Mouse (Mus musculus): Measurements from ENCODE around the gene Pdcd5. TPM values are rescaled to one million over a fixed set of nuclear protein-coding genes. Genes with fewer than 3 reads are reported as not detected.

Gene Pdcd5
- total and polyA plus RNA-seq, 2 experiments from 2014 or later = 78.3 to 280 TPM

DNA sequence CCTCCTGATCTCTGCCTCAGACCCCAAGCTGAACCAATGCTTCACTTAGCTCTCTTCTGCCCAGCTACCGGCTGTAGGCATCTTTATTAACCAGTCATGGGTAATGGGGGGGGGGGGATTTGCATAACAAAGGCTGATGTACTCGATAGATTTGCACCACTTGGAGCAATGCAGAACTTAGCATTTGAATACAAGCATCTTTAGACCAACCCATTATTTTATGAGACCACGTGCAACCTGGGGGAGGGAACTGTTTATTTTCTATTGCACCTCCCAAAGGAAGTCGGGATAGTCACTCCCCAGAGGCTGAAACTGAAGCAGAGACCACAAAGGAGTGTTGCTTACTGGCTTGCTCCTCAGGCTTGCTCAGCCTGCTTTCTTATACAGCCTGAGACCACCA lies 29.8 kb downstream of the Pdcd5 start:
- DNase-seq (ENCODE audit: low spot score) = no peak
- no peak for TF ChIP-seq CTCF (IDR thresholded peaks at IDR 0.05)
- no peak overlapping the region for H3K9ac ChIP-seq (replicated peaks; ENCODE audit: low read length, poor library complexity, severe bottlenecking)
- H3K27me3 ChIP-seq (ENCODE audit: insufficient read depth, low read length) = no peaks in the 10 kb centered on the region
- no peak for ATAC-seq (ENCODE audit: low FRiP score)
- no peaks in the 10 kb centered on the region for H3K9me3 ChIP-seq (ENCODE audit: low read length)
- H3K4me3 ChIP-seq (ENCODE audit: low read depth, low read length) = no peak overlapping the region
- no peak overlapping the region for H3K4me2 ChIP-seq (ENCODE audit: low read depth, low read length, poor library complexity, severe bottlenecking)
- no peak overlapping the region for H3K27ac ChIP-seq (ENCODE audit: low read depth, low read length)
- 40% methylated on average over 4 of the region's 4 CpGs for WGBS
- H3K4me1 ChIP-seq (ENCODE audit: insufficient read depth, low read length) = no peaks in the 10 kb centered on the region
- peaks cover 42% of the 10 kb centered on the region for H3K36me3 ChIP-seq (ENCODE audit: insufficient read depth, low read length)

DNA sequence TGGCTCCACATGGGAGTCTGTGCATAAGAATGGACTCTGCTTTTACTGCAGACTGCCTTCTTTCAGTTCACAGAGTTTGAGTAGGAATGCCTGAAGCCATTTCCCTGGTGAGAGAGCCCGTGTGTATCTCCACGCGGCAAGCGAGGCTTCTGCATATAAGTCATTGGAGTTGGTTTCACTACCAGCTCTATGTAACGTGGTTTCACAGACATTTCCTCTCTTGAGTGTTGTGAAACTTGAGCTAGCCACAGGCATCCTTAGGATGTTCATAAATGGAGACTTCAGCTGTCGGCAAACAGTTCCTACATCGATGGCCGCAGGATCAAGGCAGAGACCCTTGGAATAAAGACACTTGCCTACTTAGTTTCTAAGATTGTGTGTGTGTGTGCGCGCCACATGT lies 38.1 kb downstream of the Pdcd5 start:
- Histone ChIP-seq H3K4me2 (ENCODE audit: low read depth, low read length, poor library complexity, severe bottlenecking) (no peak overlapping the region), H3K27me3 (ENCODE audit: insufficient read depth, low read length) (no peaks in the 10 kb centered on the region), H3K27ac (ENCODE audit: low read depth, low read length) (no peak overlapping the region), H3K4me1 (ENCODE audit: insufficient read depth, low read length) (no peaks in the 10 kb centered on the region), H3K4me3 (ENCODE audit: low read depth, low read length) (no peak overlapping the region), H3K9me3 (ENCODE audit: low read length) (no peaks in the 10 kb centered on the region), H3K9ac (replicated peaks; ENCODE audit: low read length, poor library complexity, severe bottlenecking) (no peak overlapping the region), H3K36me3 (ENCODE audit: insufficient read depth, low read length) (peaks cover 23% of the 10 kb centered on the region)
- no peak for TF ChIP-seq CTCF (IDR thresholded peaks at IDR 0.05)
- DNase-seq (ENCODE audit: low spot score) = no peak
- 93% methylated on average over 10 of the region's 10 CpGs for WGBS
- no peak for ATAC-seq (ENCODE audit: low FRiP score)

DNA sequence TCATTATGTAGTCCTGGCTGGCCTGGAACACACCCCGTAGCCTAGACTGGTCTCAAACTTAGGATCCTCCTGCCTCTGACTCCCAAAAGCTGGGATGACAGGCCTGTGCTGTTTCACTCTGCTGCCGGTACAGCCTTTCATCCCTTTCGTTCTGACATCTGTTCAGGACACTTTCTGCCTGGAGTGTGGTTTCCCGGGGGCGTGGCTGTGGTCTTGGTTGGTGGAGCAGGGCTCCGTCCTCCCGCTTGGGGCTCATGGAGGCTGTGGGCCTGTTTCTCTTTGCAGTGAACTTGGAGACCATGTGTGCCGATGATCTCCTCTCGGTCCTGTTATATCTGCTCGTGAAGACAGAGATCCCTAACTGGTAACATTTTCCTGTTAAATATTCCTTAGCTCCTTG lies 40.5 kb downstream of the Pdcd5 start:
- Histone ChIP-seq H3K36me3 (ENCODE audit: insufficient read depth, low read length) (peaks cover 38% of the 10 kb centered on the region), H3K27ac (ENCODE audit: low read depth, low read length) (no peak overlapping the region), H3K27me3 (ENCODE audit: insufficient read depth, low read length) (no peaks in the 10 kb centered on the region), H3K4me3 (ENCODE audit: low read depth, low read length) (no peak overlapping the region), H3K9ac (replicated peaks; ENCODE audit: low read length, poor library complexity, severe bottlenecking) (no peak overlapping the region), H3K4me1 (ENCODE audit: insufficient read depth, low read length) (no peaks in the 10 kb centered on the region), H3K4me2 (ENCODE audit: low read depth, low read length, poor library complexity, severe bottlenecking) (no peak overlapping the region), H3K9me3 (ENCODE audit: low read length) (no peaks in the 10 kb centered on the region)
- DNase-seq (ENCODE audit: low spot score) (no peak), ATAC-seq (ENCODE audit: low FRiP score) (no peak)
- TF ChIP-seq CTCF (IDR thresholded peaks at IDR 0.05) = no peak
- 92% methylated on average over 10 of the region's 10 CpGs for WGBS

DNA sequence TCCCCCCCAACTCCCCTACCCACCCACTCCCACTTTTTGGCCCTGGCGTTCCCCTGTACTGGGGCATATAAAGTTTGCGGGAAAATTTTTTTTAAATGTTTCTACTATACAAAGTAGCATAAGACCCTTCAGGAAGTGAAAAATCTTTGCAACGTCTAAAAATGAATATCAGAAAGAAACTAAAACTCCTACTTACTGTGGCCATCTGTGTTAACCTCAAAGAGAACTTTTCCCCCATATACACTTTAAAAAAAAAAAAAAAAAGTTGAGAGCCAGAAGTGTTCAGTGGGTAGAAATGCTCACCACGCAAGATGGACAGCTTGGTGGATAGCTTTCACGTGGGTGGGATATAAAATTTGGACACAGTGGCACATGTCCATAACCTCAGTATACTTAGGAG lies 44.6 kb downstream of the Pdcd5 start:
- H3K36me3 ChIP-seq (ENCODE audit: insufficient read depth, low read length) = peaks cover 25% of the 10 kb centered on the region
- no peaks in the 10 kb centered on the region for H3K4me1 ChIP-seq (ENCODE audit: insufficient read depth, low read length)
- H3K4me3 ChIP-seq (ENCODE audit: low read depth, low read length) = no peak overlapping the region
- no peak for ATAC-seq (ENCODE audit: low FRiP score)
- WGBS = 97% methylated on average over 5 of the region's 5 CpGs
- H3K9me3 ChIP-seq (ENCODE audit: low read length) = no peaks in the 10 kb centered on the region
- TF ChIP-seq CTCF (IDR thresholded peaks at IDR 0.05) = no peak
- no peaks in the 10 kb centered on the region for H3K27me3 ChIP-seq (ENCODE audit: insufficient read depth, low read length)
- H3K4me2 ChIP-seq (ENCODE audit: low read depth, low read length, poor library complexity, severe bottlenecking) = no peak overlapping the region
- no peak overlapping the region for H3K9ac ChIP-seq (replicated peaks; ENCODE audit: low read length, poor library complexity, severe bottlenecking)
- no peak overlapping the region for H3K27ac ChIP-seq (ENCODE audit: low read depth, low read length)
- no peak for DNase-seq (ENCODE audit: low spot score)

DNA sequence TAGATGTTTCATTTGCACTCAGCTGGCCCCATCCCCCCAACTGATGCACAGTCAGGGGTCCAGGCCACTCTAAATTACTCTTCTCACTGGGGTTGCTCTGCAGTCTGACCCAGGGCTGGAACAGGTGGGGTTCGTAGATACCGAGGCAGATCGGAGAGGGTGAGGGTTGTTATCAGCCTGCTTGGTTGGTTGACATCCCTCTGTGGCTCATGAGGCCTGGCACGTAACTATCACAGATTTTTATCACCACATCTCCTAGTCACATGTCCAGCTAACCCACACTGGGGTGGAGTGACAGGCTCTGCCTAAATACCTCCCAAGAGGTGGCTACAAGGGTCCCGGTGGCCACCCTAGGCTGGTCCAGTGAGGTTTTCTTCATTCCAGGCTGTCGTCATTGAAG lies 46.2 kb downstream of the Pdcd5 start:
- Histone ChIP-seq H3K27me3 (ENCODE audit: insufficient read depth, low read length) (no peaks in the 10 kb centered on the region), H3K9me3 (ENCODE audit: low read length) (no peaks in the 10 kb centered on the region), H3K36me3 (ENCODE audit: insufficient read depth, low read length) (peaks cover 27% of the 10 kb centered on the region), H3K4me3 (ENCODE audit: low read depth, low read length) (no peak overlapping the region), H3K4me1 (ENCODE audit: insufficient read depth, low read length) (no peaks in the 10 kb centered on the region), H3K9ac (replicated peaks; ENCODE audit: low read length, poor library complexity, severe bottlenecking) (no peak overlapping the region), H3K27ac (ENCODE audit: low read depth, low read length) (no peak overlapping the region), H3K4me2 (ENCODE audit: low read depth, low read length, poor library complexity, severe bottlenecking) (no peak overlapping the region)
- DNase-seq (ENCODE audit: low spot score) (no peak), ATAC-seq (ENCODE audit: low FRiP score) (no peak)
- WGBS = 94% methylated on average over 6 of the region's 6 CpGs
- no peak for TF ChIP-seq CTCF (IDR thresholded peaks at IDR 0.05)

DNA sequence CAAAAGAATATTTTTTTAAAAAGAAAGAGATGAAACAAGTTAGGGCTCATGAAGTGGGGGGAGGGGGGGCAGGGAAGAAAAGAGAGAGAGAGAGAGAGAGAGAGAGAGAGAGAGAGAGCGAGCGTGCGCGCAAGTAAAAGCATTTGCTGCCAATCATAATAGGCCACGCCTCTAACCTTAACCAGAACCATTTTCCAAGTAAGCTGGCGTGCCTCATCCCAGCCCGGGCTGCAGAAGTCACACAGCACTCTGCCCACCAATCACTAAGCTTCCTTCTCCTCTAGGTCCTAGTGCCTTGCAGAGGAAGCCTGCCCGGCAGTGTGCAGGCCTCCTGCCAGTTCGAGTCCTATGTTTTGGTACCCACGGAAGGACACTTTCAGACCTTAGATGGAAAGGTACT lies 47.3 kb downstream of the Pdcd5 start:
- H3K27ac ChIP-seq (ENCODE audit: low read depth, low read length) = no peak overlapping the region
- H3K36me3 ChIP-seq (ENCODE audit: insufficient read depth, low read length) = peaks cover 32% of the 10 kb centered on the region
- no peaks in the 10 kb centered on the region for H3K4me1 ChIP-seq (ENCODE audit: insufficient read depth, low read length)
- H3K9me3 ChIP-seq (ENCODE audit: low read length) = no peaks in the 10 kb centered on the region
- DNase-seq (ENCODE audit: low spot score) (no peak), ATAC-seq (ENCODE audit: low FRiP score) (no peak)
- WGBS = 89% methylated on average over 10 of the region's 10 CpGs
- no peaks in the 10 kb centered on the region for H3K27me3 ChIP-seq (ENCODE audit: insufficient read depth, low read length)
- no peak overlapping the region for H3K9ac ChIP-seq (replicated peaks; ENCODE audit: low read length, poor library complexity, severe bottlenecking)
- H3K4me3 ChIP-seq (ENCODE audit: low read depth, low read length) = no peak overlapping the region
- TF ChIP-seq CTCF (IDR thresholded peaks at IDR 0.05) = no peak
- H3K4me2 ChIP-seq (ENCODE audit: low read depth, low read length, poor library complexity, severe bottlenecking) = no peak overlapping the region

Measured in midbrain, postnatal 0 days (tissue).